Comparison of ENCODE assay signal across 17 mouse cellular contexts in the genomic region with DNA sequence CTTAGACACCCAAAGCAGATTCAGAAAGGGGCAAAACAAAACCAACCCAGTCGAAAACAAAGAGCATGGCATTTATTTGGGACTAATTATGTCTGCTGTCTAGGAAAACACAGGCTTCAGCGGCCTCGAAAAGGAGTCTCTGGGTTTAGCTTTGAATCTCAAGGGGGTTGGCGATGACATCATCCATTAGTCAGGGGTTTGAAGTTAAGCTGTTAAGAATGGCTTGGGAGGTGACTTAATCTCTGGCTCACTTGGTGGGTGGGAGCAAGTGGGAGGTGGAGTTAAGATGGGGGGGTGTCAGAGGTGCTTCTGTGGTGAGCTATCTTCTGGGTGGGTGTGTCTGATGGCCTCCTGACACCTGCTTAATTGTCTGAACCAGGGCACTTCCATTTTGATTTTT.
A peak's percentile ranks its signal among the peaks of the same experiment; 100 is the strongest.
DNase-seq lines count a peak whose midpoint lies in the region; ATAC-seq and TF ChIP-seq lines count a peak whose summit lies in the region.
"Had no signal": no experiment of that assay in that cellular context is flagged by ENCODE, and none has a peak within 500 bp of the region (broad histone marks: within the 10 kb centered on the region; RNA-seq: fewer than 3 reads in every experiment).

No protein-coding gene starts in this region.

- no peak overlapping the region for H3K27ac ChIP-seq in forebrain, embryonic 13.5 days
- H3K27ac ChIP-seq in forebrain, embryonic 15.5 days (replicated peaks): no peak overlapping the region
- no peak overlapping the region for H3K27ac ChIP-seq in limb, embryonic 10.5 days
- H3K27ac ChIP-seq: hindbrain, embryonic 14.5 days; limb, embryonic 15.5 days had no signal

- ATAC-seq in forebrain, embryonic 13.5 days: 0 out of 2 replicates have a peak, but pooled peaks have one; percentile 31
- ATAC-seq in forebrain, embryonic 15.5 days (replicated peaks): no peak
- ATAC-seq: liver, postnatal 0 days had no signal

- no peaks in the 10 kb centered on the region for H3K36me3 ChIP-seq in forebrain, embryonic 13.5 days (ENCODE audit: poor library complexity, severe bottlenecking)
- H3K36me3 ChIP-seq in forebrain, embryonic 15.5 days: no peaks in the 10 kb centered on the region
- H3K36me3 ChIP-seq in C2C12 (ENCODE audit: control insufficient read depth, insufficient read depth): no peaks in the 10 kb centered on the region
- no peaks in the 10 kb centered on the region for H3K36me3 ChIP-seq in limb, embryonic 10.5 days
- H3K36me3 ChIP-seq: heart, embryonic 13.5 days; limb, embryonic 15.5 days had no signal

- TF ChIP-seq CTCF in C2C12 (IDR thresholded peaks at IDR 0.05; ENCODE audit: control insufficient read depth, insufficient read depth, insufficient read length): no peak

- H3K9me3 ChIP-seq in forebrain, embryonic 13.5 days (replicated peaks): no peaks in the 10 kb centered on the region
- no peaks in the 10 kb centered on the region for H3K9me3 ChIP-seq in forebrain, embryonic 15.5 days
- H3K9me3 ChIP-seq in limb, embryonic 10.5 days (replicated peaks): no peaks in the 10 kb centered on the region
- H3K9me3 ChIP-seq: heart, embryonic 13.5 days; limb, embryonic 15.5 days had no signal

- H3ac ChIP-seq in C2C12 (ENCODE audit: control insufficient read depth, insufficient read length, low read depth): no peak overlapping the region

- H3K4me2 ChIP-seq in forebrain, embryonic 13.5 days: no peak overlapping the region
- H3K4me2 ChIP-seq in forebrain, embryonic 15.5 days (replicated peaks): no peak overlapping the region
- H3K4me2 ChIP-seq: heart, embryonic 13.5 days; hindbrain, embryonic 14.5 days; limb, embryonic 15.5 days had no signal

- no peaks in the 10 kb centered on the region for H3K79me3 ChIP-seq in C2C12 (ENCODE audit: low read depth)

- no peak overlapping the region for H3K4me3 ChIP-seq in forebrain, embryonic 13.5 days
- H3K4me3 ChIP-seq in forebrain, embryonic 15.5 days: no peak overlapping the region
- H3K4me3 ChIP-seq in C2C12 (ENCODE audit: insufficient read depth, poor library complexity, severe bottlenecking): no peak overlapping the region
- H3K4me3 ChIP-seq in limb, embryonic 10.5 days: no peak overlapping the region
- H3K4me3 ChIP-seq: heart, embryonic 13.5 days; limb, embryonic 15.5 days had no signal

- intact Hi-C loops in heart, postnatal 14 days (cut with DNase I): no loop called here

- H3K27me3 ChIP-seq in forebrain, embryonic 13.5 days: no peaks in the 10 kb centered on the region
- no peaks in the 10 kb centered on the region for H3K27me3 ChIP-seq in forebrain, embryonic 15.5 days
- no peaks in the 10 kb centered on the region for H3K27me3 ChIP-seq in C2C12 (ENCODE audit: control insufficient read depth, insufficient read depth, insufficient read length)
- H3K27me3 ChIP-seq in limb, embryonic 10.5 days (ENCODE audit: low read depth, poor library complexity, severe bottlenecking): no peaks in the 10 kb centered on the region
- H3K27me3 ChIP-seq: heart, embryonic 13.5 days; limb, embryonic 15.5 days had no signal

- H3K4me1 ChIP-seq in forebrain, embryonic 13.5 days: peaks cover 20% of the 10 kb centered on the region
- peaks cover 14% of the 10 kb centered on the region for H3K4me1 ChIP-seq in forebrain, embryonic 15.5 days
- peaks cover 26% of the 10 kb centered on the region for H3K4me1 ChIP-seq in limb, embryonic 10.5 days

- DNase-seq in heart, postnatal 4 days: peak; percentile 56
- DNase-seq in heart, postnatal 14 days: no peak
- DNase-seq in brain, adult 2 months (ENCODE audit: low read depth, low spot score): peak; percentile 68
- no peak for DNase-seq in kidney, postnatal 14 days
- DNase-seq in limb, embryonic 10.5 days (ENCODE audit: low spot score): no peak
- DNase-seq: cerebellum, adult 8-10 months; kidney, adult 11 months; kidney, postnatal 25 days; layer of hippocampus, adult 9-11 months; liver, postnatal 0 days; thymus, adult 2 months had no signal

- H3K79me2 ChIP-seq in C2C12 (ENCODE audit: control insufficient read depth, insufficient read depth): no peaks in the 10 kb centered on the region

- H3K9ac ChIP-seq in forebrain, embryonic 13.5 days: no peak overlapping the region
- no peak overlapping the region for H3K9ac ChIP-seq in forebrain, embryonic 15.5 days (replicated peaks)
- H3K9ac ChIP-seq: heart, embryonic 13.5 days; hindbrain, embryonic 14.5 days; limb, embryonic 15.5 days; liver, postnatal 0 days had no signal

- 9% methylated on average over 4 of the region's 4 CpGs for WGBS in forebrain, embryonic 13.5 days
- 10% methylated on average over 4 of the region's 4 CpGs for WGBS in forebrain, embryonic 15.5 days
- WGBS in limb, embryonic 10.5 days: 56% methylated on average over 4 of the region's 4 CpGs

TF ChIP-seq in C2C12, 6 proteins besides CTCF, POLR2A, EP300 and RAD21:
- TF ChIP-seq USF1 (IDR thresholded peaks at IDR 0.05; ENCODE audit: low read depth) (no peak), MYOD1 (IDR thresholded peaks at IDR 0.05; ENCODE audit: control insufficient read depth, insufficient read length, low read depth) (peak; percentile 14)

Comparison
In these comparisons a context has a peak if more than half of its experiments do, and no peak if none do; other contexts are left out.
1. DNase-seq: peak in heart, postnatal 4 days (single experiment) and brain, adult 2 months (single experiment); none in heart, postnatal 14 days (0 of 2), kidney, postnatal 14 days (single experiment) and limb, embryonic 10.5 days (single experiment).